Mouse (Mus musculus) cortical plate, adult 2 months (tissue): ENCODE results near the gene Atad5. TPM values are rescaled to one million over a fixed set of nuclear protein-coding genes. Genes with fewer than 3 reads are reported as not detected.

Experiments
- H3K27ac ChIP-seq: fragments of 200-500 bp; 2 replicates; pipeline ENCODE4 v1.5.1; 2012; ENCODE audit warnings: low read length, control low read depth, inconsistent platforms; ENCODE audit not compliant: insufficient read depth
- H3K4me1 ChIP-seq: fragments of 200-500 bp; 2 replicates; pipeline ENCODE4 v1.6.1; 2011; ENCODE audit warnings: low read length; ENCODE audit not compliant: control insufficient read depth, insufficient read depth
- H3K4me3 ChIP-seq: fragments of 200-500 bp; 2 replicates; pipeline ENCODE4 v1.5.1; 2011; ENCODE audit warnings: mild to moderate bottlenecking, low read length, control low read depth; ENCODE audit not compliant: insufficient read depth
- CTCF ChIP-seq: fragments of 200-500 bp; IDR thresholded peaks from 2 replicates; pipeline ENCODE4 v1.5.1; 2011; ENCODE audit warnings: mild to moderate bottlenecking, control low read depth, low read length; ENCODE audit not compliant: insufficient read depth; ENCODE audit errors: extremely low read depth
- POLR2A ChIP-seq: fragments of 200-500 bp; IDR thresholded peaks from 2 replicates; pipeline ENCODE4 v1.6.1; 2011; ENCODE audit warnings: mild to moderate bottlenecking, low read length, control low read depth; ENCODE audit not compliant: insufficient read depth; ENCODE audit errors: extremely low read depth
- polyA plus RNA-seq: library from polyadenylated mRNA; depleted of rRNA; stranded (reverse); fragments of >200 nt; gene quantifications from 2 replicates; pipeline ENCODE4 v1.2.3, GENCODE M21; 2012

The Atad5 gene
- polyA plus RNA-seq, 1 experiment: 2.9 TPM

- no peak overlapping the region for H3K4me3 ChIP-seq
- no peak for TF ChIP-seq POLR2A
- no peak for TF ChIP-seq CTCF
- no peak overlapping the region for H3K27ac ChIP-seq
- H3K4me1 ChIP-seq: no peaks in the 10 kb centered on the region
Measured at GRCm38 (mm10) chr11:80156841-80157240, 67.6 kb downstream of the Atad5 start.

GRCm38 (mm10) chr11:80159018-80159417 is 69.8 kb downstream of the Atad5 start:
- Histone ChIP-seq H3K27ac (no peak overlapping the region), H3K4me3 (no peak overlapping the region), H3K4me1 (no peaks in the 10 kb centered on the region)
- TF ChIP-seq CTCF (no peak), POLR2A (no peak)

GRCm38 (mm10) chr11:80161041-80161440 is 71.8 kb downstream of the Atad5 start:
- Histone ChIP-seq H3K4me1 (no peaks in the 10 kb centered on the region), H3K27ac (no peak overlapping the region), H3K4me3 (no peak overlapping the region)
- TF ChIP-seq CTCF: no peak
- TF ChIP-seq POLR2A: no peak

- Histone ChIP-seq H3K27ac (no peak overlapping the region), H3K4me1 (no peaks in the 10 kb centered on the region)
- no peak for TF ChIP-seq CTCF
- TF ChIP-seq POLR2A: no peak
Measured at GRCm38 (mm10) chr11:80163362-80164116, 74.3 kb downstream of the Atad5 start.

GRCm38 (mm10) chr11:80164224-80164623 is 75.0 kb downstream of the Atad5 start:
- Histone ChIP-seq H3K4me3 (no peak overlapping the region), H3K4me1 (no peaks in the 10 kb centered on the region), H3K27ac (no peak overlapping the region)
- TF ChIP-seq CTCF (no peak), POLR2A (no peak)

More at GRCm38 (mm10) chr11:80163362-80164116, 74.3 kb downstream of the Atad5 start:
- no peak overlapping the region for H3K4me3 ChIP-seq

- no peak for TF ChIP-seq POLR2A
- no peak for TF ChIP-seq CTCF
- no peak overlapping the region for H3K4me3 ChIP-seq
- no peaks in the 10 kb centered on the region for H3K4me1 ChIP-seq
- H3K27ac ChIP-seq: no peak overlapping the region
Measured at GRCm38 (mm10) chr11:80168121-80168520, 78.9 kb downstream of the Atad5 start.

GRCm38 (mm10) chr11:80168611-80169249 is 79.5 kb downstream of the Atad5 start:
- TF ChIP-seq POLR2A: no peak
- TF ChIP-seq CTCF: no peak
- Histone ChIP-seq H3K27ac (no peak overlapping the region), H3K4me1 (no peaks in the 10 kb centered on the region), H3K4me3 (no peak overlapping the region)

GRCm38 (mm10) chr11:80169629-80170028 is 80.4 kb downstream of the Atad5 start:
- TF ChIP-seq POLR2A (no peak), CTCF (no peak)
- Histone ChIP-seq H3K27ac (no peak overlapping the region), H3K4me1 (no peaks in the 10 kb centered on the region), H3K4me3 (no peak overlapping the region)

GRCm38 (mm10) chr11:80170351-80170750 is 81.2 kb downstream of the Atad5 start:
- no peaks in the 10 kb centered on the region for H3K4me1 ChIP-seq
- H3K27ac ChIP-seq: no peak overlapping the region
- H3K4me3 ChIP-seq: no peak overlapping the region
- TF ChIP-seq CTCF (no peak), POLR2A (no peak)

GRCm38 (mm10) chr11:80171884-80172283 is 82.7 kb downstream of the Atad5 start:
- H3K4me1 ChIP-seq: no peaks in the 10 kb centered on the region
- TF ChIP-seq CTCF (no peak), POLR2A (no peak)
- H3K27ac ChIP-seq: no peak overlapping the region
- H3K4me3 ChIP-seq: no peak overlapping the region

GRCm38 (mm10) chr11:80173963-80174670 is 84.9 kb downstream of the Atad5 start:
- Histone ChIP-seq H3K4me1 (no peaks in the 10 kb centered on the region), H3K4me3 (no peak overlapping the region), H3K27ac (no peak overlapping the region)
- no peak for TF ChIP-seq POLR2A
- no peak for TF ChIP-seq CTCF
